Mouse (Mus musculus) erythroblast, embryonic 14.5 days (primary cell): ENCODE measurements around the gene Tiam2. TPM values are rescaled to one million over a fixed set of nuclear protein-coding genes. Genes with fewer than 3 reads are reported as not detected.

Experiments
- H3K27me3 ChIP-seq: 2 replicates; pipeline ENCODE4 v1.6.1; 2012; ENCODE audit warnings: inconsistent platforms; ENCODE audit not compliant: control insufficient read depth
- H3K36me3 ChIP-seq: 2 replicates; pipeline ENCODE4 v1.6.1; 2012; ENCODE audit warnings: mild to moderate bottlenecking, inconsistent platforms; ENCODE audit not compliant: control insufficient read depth
- H3K4me1 ChIP-seq: 2 replicates; pipeline ENCODE4 v1.6.1; 2012; ENCODE audit warnings: inconsistent platforms; ENCODE audit not compliant: control insufficient read depth
- H3K4me3 ChIP-seq: replicated peaks from 2 replicates; pipeline ENCODE3; 2012; ENCODE audit warnings: moderate library complexity, mild to moderate bottlenecking, inconsistent platforms
- H3K9me3 ChIP-seq: 2 replicates; pipeline ENCODE4 v1.6.1; 2012; ENCODE audit warnings: low read length, inconsistent platforms, mixed read lengths; ENCODE audit not compliant: control insufficient read depth
- GATA1 ChIP-seq: IDR thresholded peaks from 2 replicates; pipeline ENCODE4 v1.6.1; 2012; ENCODE audit warnings: low read length, inconsistent platforms, mixed read lengths
- TAL1 ChIP-seq: IDR thresholded peaks from 3 replicates; pipeline ENCODE4 v1.6.1; 2012; ENCODE audit warnings: low read length, inconsistent platforms, mixed read lengths
- polyA plus RNA-seq: library from polyadenylated mRNA; stranded (reverse); fragments of >175 nt; gene quantifications from 2 replicates; pipeline ENCODE4 v1.2.3, GENCODE M21; 2012

Tiam2 gene
- polyA plus RNA-seq, 1 experiment: not detected

- TF ChIP-seq GATA1 (no peak), TAL1 (no peak)
- Histone ChIP-seq H3K36me3 (no peaks in the 10 kb centered on the region), H3K4me3 (no peak overlapping the region), H3K4me1 (no peaks in the 10 kb centered on the region), H3K9me3 (no peaks in the 10 kb centered on the region), H3K27me3 (no peaks in the 10 kb centered on the region)
Measured at GRCm38 (mm10) chr17:3336887-3337524, 10.6 kb downstream of the Tiam2 start.

- Histone ChIP-seq H3K9me3 (no peaks in the 10 kb centered on the region), H3K36me3 (no peaks in the 10 kb centered on the region), H3K4me1 (no peaks in the 10 kb centered on the region), H3K4me3 (no peak overlapping the region), H3K27me3 (no peaks in the 10 kb centered on the region)
- TF ChIP-seq GATA1 (no peak), TAL1 (no peak)
Measured at GRCm38 (mm10) chr17:3337525-3337888, 11.1 kb downstream of the Tiam2 start.

GRCm38 (mm10) chr17:3338821-3339220, 12.4 kb downstream of the Tiam2 start:
- Histone ChIP-seq H3K9me3 (no peaks in the 10 kb centered on the region), H3K4me3 (no peak overlapping the region), H3K27me3 (no peaks in the 10 kb centered on the region), H3K36me3 (no peaks in the 10 kb centered on the region), H3K4me1 (no peaks in the 10 kb centered on the region)
- TF ChIP-seq TAL1 (no peak), GATA1 (no peak)

- Histone ChIP-seq H3K4me3 (no peak overlapping the region), H3K9me3 (no peaks in the 10 kb centered on the region), H3K4me1 (no peaks in the 10 kb centered on the region), H3K36me3 (no peaks in the 10 kb centered on the region), H3K27me3 (no peaks in the 10 kb centered on the region)
- TF ChIP-seq GATA1 (no peak), TAL1 (no peak)
Measured at GRCm38 (mm10) chr17:3344872-3345271, 18.5 kb downstream of the Tiam2 start.

- no peaks in the 10 kb centered on the region for H3K27me3 ChIP-seq
- H3K4me1 ChIP-seq: no peaks in the 10 kb centered on the region
- H3K4me3 ChIP-seq: no peak overlapping the region
- H3K9me3 ChIP-seq: no peaks in the 10 kb centered on the region
- no peaks in the 10 kb centered on the region for H3K36me3 ChIP-seq
- TF ChIP-seq TAL1: no peak
- no peak for TF ChIP-seq GATA1
Measured at GRCm38 (mm10) chr17:3345276-3345885, 19.0 kb downstream of the Tiam2 start.

- Histone ChIP-seq H3K4me3 (no peak overlapping the region), H3K9me3 (peaks cover 3% of the 10 kb centered on the region), H3K36me3 (no peaks in the 10 kb centered on the region), H3K27me3 (no peaks in the 10 kb centered on the region), H3K4me1 (no peaks in the 10 kb centered on the region)
- TF ChIP-seq GATA1 (no peak), TAL1 (no peak)
Measured at GRCm38 (mm10) chr17:3347800-3348199, 21.4 kb downstream of the Tiam2 start.

GRCm38 (mm10) chr17:3349331-3349730, 23.0 kb downstream of the Tiam2 start:
- no peaks in the 10 kb centered on the region for H3K36me3 ChIP-seq
- H3K9me3 ChIP-seq: peaks cover 7% of the 10 kb centered on the region
- no peaks in the 10 kb centered on the region for H3K4me1 ChIP-seq
- H3K4me3 ChIP-seq: no peak overlapping the region
- no peaks in the 10 kb centered on the region for H3K27me3 ChIP-seq
- TF ChIP-seq GATA1 (no peak), TAL1 (no peak)

- H3K36me3 ChIP-seq: no peaks in the 10 kb centered on the region
- H3K27me3 ChIP-seq: no peaks in the 10 kb centered on the region
- H3K4me3 ChIP-seq: no peak overlapping the region
- peaks cover 7% of the 10 kb centered on the region for H3K9me3 ChIP-seq
- no peaks in the 10 kb centered on the region for H3K4me1 ChIP-seq
- TF ChIP-seq GATA1: no peak
- TF ChIP-seq TAL1: no peak
Measured at GRCm38 (mm10) chr17:3349939-3350338, 23.6 kb downstream of the Tiam2 start.

GRCm38 (mm10) chr17:3350405-3350804, 24.0 kb downstream of the Tiam2 start:
- no peaks in the 10 kb centered on the region for H3K27me3 ChIP-seq
- H3K4me3 ChIP-seq: no peak overlapping the region
- no peaks in the 10 kb centered on the region for H3K4me1 ChIP-seq
- H3K9me3 ChIP-seq: peaks cover 7% of the 10 kb centered on the region
- H3K36me3 ChIP-seq: no peaks in the 10 kb centered on the region
- TF ChIP-seq TAL1 (no peak), GATA1 (no peak)
